Mouse (Mus musculus): ENCODE results near the gene Slc25a30. TPM values are rescaled to one million over a fixed set of nuclear protein-coding genes. Genes with fewer than 3 reads are reported as not detected.
A peak's percentile ranks its signal among the peaks of the same experiment; 100 is the strongest.
"Not testable (repeated sequence)": the region's sequence is repeated elsewhere in the genome, so short reads cannot be mapped to it uniquely, and the experiment has no call there.

The Slc25a30 gene
- 1 to 10 TPM; 6.6 to 9.2 TPM for total RNA-seq (2021)
- long read RNA-seq, experiment 1, transcript Slc25a30-201 (10 exons, 3,588 nt), result major isoform, 6 of 11 reads
- long read RNA-seq, experiment 1, partial matches to known transcripts, result 4 of 11 reads
- long read RNA-seq, experiment 1, other reads (novel, unspliced or antisense), result 1 of 11 reads
- long read RNA-seq, experiment 2, partial matches to known transcripts, result 1 of 1 reads
- long read RNA-seq, experiment 2, other reads (novel, unspliced or antisense), result 0 of 1 reads

DNA sequence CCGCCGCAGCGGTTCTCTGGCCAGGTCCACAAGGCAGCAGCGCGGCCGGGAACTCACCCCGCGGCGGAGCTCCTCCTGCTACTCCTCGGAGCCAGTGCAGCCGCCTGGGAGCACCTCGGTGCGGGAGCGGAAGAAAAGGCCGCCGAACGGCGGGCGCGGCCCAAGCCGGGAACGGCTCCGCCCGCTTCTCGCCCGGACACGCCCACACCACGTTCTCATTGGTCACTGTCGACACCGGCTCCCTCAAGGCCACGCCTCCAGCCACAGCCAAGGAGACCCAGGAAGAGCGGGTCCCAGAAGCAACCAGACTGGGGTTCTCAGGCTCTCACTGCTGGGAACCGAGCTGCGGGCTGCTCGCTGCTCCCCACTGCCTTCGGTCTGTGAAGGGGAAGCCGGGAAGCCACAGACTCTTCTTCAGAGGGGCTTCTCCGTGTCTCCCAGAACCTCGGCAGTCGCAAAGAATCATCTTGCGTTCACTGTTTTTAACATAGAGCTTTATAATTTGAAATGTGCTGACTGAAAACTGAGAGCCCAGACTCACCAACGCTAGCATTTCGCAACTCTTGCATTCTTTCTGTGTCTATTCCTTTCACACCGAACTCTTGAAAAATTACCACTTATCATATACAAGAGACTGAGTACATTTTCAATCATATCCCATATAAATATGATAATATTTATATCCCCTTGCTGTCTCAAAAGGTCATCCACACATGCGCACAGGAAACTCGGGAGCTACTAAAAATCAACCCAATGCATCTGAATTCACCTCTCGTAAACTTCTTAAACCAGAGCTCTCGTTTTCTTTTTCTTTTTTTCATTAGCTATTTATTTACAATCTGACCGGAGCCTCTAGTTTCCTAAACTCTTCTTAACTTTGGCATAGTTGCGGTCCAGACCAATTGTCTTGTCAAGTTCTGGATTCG, at the start of gene Slc25a30:
Gene Slc25a30, minus strand, starts transcription at position 170 of the 926 bp plus-strand sequence.
- peak; percentile 97 for DNase-seq (ENCODE audit: low spot score)

DNA sequence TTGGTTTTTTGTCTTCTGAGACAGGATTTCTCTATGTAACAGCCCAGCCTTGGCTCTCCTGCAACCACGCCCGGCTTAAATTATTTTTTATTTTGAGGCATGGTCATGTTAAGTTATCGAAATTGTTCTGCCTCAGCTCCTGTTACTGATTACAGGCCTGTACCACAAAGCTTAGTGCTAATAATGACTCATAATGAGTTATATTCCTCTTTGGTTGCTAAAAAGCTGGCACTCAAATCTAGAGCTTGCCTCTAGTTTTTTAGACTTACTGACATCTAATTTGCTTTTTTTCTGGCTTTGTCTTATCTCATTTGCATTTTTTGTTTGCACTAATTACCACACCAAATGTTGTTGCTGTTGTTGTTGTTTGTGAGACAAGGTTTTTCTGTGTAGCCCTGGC, 49.7 kb upstream of the Slc25a30 start:
- DNase-seq (ENCODE audit: low spot score), result no peak

GRCm38 (mm10) chr14:75834739-75835381, 48.0 kb upstream of the Slc25a30 start:
- peak; percentile 76 for DNase-seq (ENCODE audit: low spot score)

GRCm38 (mm10) chr14:75834251-75834738, 47.5 kb upstream of the Slc25a30 start:
- DNase-seq (ENCODE audit: low spot score), result peak; percentile 79

DNA sequence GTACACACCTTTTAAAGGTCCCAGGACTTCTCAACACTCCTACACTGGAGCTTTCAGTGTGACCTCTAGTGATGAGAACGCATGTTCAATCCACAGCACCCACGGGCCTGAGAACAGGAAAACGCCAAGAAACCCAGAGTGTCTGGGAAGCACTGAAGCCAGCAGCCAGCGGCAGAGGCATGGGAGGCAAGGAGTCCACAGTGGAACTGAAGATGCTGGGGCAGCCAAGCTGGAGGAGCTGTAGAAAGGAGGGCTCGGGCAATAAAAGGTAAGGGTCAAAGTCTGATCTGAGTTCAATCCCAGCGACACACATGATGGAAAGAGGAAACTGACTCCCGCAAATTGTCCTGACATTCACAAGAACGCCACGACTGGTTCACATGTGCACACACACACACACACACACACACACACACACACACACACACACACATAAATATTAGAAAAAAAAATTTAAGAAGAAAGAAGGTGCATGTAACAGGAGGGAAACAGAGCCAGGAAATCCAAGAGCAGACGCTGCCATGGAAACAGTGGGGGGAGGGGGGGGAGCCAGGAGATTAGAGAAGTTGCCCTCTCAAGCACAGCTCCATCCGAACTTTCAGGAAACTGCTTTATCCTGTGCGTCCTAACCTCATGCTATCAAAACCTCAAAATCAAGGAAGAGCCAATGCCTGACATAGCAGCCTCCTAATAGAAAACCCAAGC, 46.9 kb upstream of the Slc25a30 start:
- DNase-seq (ENCODE audit: low spot score), result no peak

DNA sequence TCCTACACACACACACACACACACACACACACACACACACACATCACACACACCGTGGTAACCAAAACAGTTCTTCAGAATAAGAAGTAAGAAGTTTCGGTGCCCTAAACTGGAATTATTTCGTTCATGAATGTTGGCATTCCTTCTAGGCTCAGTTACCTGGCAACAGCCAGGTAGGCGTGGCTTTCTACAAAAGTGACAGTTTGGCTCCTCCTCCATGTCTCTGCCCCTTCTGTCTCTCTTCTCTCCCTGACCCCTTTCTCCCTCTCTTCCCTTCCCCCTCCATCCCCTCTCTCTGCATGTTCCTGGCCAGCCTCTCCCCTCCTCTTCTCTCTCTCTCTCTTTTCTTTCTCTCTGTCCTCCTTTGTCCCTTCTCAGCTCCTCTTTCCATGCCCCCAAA, 46.1 kb upstream of the Slc25a30 start:
- no peak for DNase-seq (ENCODE audit: low spot score)

DNA sequence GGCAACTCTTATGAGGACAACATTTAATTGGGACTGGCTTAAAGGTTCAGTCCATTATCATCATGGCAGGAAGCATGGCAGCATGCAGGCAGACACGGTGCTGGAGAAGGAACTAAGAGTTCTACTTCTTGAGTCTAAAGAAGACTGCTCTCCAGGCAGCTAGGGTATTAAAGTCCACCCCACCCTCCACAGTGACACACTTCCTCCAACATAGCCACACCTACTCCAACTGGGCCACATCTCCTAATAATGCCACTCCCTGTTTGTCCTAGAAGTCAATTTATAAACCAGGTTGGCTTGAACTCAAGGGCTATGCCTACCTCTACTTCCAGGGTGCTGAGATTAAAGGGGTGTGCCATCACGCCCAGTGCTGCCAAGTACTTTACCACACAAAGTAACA, 45.2 kb upstream of the Slc25a30 start:
- no peak for DNase-seq (ENCODE audit: low spot score)

DNA sequence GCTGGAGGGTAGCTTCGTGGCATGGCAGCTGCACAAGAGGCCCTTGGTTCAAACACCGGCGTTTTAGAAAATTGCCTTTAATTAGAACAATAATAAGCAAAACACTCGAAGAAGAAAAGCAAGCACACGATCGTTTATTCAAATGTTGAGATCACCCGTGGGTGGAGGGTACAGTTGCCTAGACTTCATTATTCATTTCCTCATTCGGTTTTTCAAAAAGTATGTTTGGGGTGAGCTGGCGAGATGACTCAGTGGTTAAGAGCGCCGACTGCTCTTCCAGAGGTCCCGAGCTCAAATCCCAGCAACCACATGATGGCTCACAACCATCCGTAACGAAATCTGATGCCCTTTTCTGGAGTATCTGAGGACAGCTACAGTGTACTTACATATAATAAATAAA, 43.0 kb upstream of the Slc25a30 start:
- not testable (repeated sequence) for DNase-seq (ENCODE audit: low spot score)

GRCm38 (mm10) chr14:75828866-75829806, 42.3 kb upstream of the Slc25a30 start:
- DNase-seq (ENCODE audit: low spot score), result peak; percentile 95

- no peak for DNase-seq (ENCODE audit: low spot score)
These were observed 41.4 kb upstream of the Slc25a30 start for GRCm38 (mm10) chr14:75828221-75828620.

DNA sequence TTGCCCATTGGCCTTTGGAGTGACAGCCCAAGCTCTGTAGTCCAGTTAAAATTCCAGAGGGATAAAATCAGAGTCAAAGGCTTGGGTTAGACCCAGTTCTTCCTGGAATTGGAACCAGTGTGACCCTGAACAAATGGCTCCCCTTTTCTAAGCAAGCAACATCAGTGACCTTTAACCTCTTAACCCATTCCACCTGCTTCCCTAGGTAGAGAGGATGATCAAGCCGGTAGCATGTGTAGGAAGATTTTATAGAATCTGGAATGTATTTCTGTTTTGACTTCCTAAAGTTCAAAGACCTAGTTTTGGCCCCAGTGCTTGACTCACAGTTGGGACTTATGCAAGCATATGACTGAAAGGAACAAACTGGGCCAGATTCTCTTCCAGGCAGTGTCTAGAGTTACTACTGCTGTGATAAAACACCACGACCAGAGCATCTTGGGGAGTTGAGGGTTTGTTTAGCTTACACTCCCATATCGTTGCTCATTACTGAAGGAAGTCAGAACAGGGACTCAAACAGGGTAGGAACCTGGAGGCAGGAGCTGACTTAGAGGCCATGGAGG, 40.1 kb upstream of the Slc25a30 start:
- peak; percentile 69 for DNase-seq (ENCODE audit: low spot score)

- DNase-seq (ENCODE audit: low spot score), result peak; percentile 83
These were observed 33.2 kb upstream of the Slc25a30 start for GRCm38 (mm10) chr14:75820007-75820406.

- DNase-seq (ENCODE audit: low spot score), result no peak
These were observed 32.5 kb upstream of the Slc25a30 start for GRCm38 (mm10) chr14:75819341-75819740.

GRCm38 (mm10) chr14:75818528-75818927, 31.7 kb upstream of the Slc25a30 start:
- DNase-seq (ENCODE audit: low spot score), result no peak

DNA sequence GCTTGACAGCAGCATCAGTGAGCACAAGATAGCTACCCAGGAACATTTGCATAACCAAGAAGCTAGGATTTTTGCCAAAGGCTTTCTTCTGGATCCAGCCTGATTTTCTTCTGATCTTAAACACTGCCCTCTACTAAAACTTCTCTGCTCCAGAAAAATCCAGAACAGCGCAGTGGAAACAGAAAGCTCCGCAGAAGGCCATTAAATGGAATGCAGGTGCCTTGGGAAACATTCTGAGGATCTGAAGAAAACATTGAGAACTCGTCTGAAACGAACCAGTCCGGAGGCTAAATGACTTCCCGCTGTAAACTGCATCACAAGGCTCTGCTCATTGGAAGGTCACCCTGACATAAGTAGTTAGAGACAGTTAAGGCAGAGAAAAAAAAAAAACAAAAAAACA, 23.1 kb upstream of the Slc25a30 start:
- no peak for DNase-seq (ENCODE audit: low spot score)

- DNase-seq (ENCODE audit: low spot score), result peak; percentile 90
These were observed 21.0 kb upstream of the Slc25a30 start for GRCm38 (mm10) chr14:75807800-75808199.

- no peak for DNase-seq (ENCODE audit: low spot score)
These were observed 11.0 kb upstream of the Slc25a30 start for GRCm38 (mm10) chr14:75797769-75798386.

- peak; percentile 50 for DNase-seq (ENCODE audit: low spot score)
These were observed 9.1 kb upstream of the Slc25a30 start for GRCm38 (mm10) chr14:75795918-75796317.

DNA sequence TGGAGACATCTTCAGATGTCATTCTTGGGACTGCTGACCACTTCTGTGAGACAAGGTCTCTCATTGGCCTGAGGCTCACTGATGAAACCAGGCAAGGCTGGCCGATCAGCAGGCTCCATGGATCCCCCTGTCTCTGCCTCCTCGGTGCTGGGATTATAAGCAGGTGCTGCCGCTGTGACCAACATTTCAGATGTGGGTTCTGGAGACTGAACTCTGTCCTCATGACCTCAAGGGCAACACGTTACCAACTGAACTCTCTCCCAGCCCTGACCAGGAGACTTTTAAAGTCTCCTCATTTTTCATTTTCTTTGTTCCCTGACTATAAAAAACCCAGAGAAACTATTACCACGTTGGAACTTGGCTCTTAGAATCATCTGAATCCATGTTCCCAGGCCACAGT, 7.9 kb upstream of the Slc25a30 start:
- no peak for DNase-seq (ENCODE audit: low spot score)

All from gastrocnemius, adult 18-20 months (tissue).